Mouse (Mus musculus) brain, adult 10 weeks (tissue): ENCODE data around the gene Olfr142. TPM values are rescaled to one million over a fixed set of nuclear protein-coding genes. Genes with fewer than 3 reads are reported as not detected.

ENCODE experiments used
- polyA plus RNA-seq: library from polyadenylated mRNA; stranded (reverse); fragments of 350-450 nt; fragmentation: Illumina TruSeq; extraction: RNeasy Lipid Tissue Mini Kit (QIAGEN cat#74804); gene quantifications from one replicate; pipeline ENCODE4 v1.2.3, GENCODE M21; 2015; ENCODE audit warnings: low read depth, low replicate concordance

Olfr142 gene
- polyA plus RNA-seq: not detected

DNA sequence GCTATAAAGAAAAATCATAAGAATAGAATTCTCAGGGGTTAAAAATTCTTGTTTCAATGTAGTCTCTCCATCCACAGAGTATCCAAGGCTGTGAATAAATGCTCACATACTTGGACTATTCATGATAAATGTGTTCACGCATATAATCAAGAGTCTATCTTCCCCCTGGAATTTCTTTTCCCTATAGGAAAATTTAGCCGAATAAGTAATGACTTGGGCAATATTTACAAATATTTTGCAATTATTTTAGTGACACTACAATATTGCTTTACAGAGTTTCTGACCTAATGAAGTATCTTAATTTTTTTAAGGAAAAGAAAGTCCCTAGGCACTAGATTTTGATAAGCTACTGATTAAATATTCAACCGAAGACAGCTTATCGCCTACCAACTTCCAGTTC, at the start of gene Olfr142:
Olfr142 (minus strand) TSS at position 101 of the 400 bp plus-strand sequence.

DNA sequence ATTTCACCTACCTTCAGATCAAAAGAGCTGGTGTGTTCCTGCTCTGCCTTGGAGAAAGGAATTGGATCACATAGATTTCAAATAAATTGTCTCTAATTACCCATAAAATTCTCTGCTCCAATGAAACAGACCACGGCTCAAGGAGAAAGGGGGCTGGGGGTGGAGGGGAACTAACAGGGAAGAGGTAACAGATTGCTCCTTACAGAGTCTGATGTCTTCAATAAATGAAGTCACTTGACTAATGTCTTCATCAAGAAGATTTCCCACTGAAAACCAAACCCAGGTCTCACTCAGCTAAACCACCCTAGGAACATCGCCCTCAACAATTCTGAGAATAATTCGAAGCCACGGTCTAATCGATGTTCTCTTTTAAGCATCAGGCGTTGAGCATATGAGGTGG, 35.3 kb upstream of the Olfr142 start, which contains the start of gene Olfr1272:
Olfr1272 (minus strand) TSS at position 101 of the 400 bp plus-strand sequence.

DNA sequence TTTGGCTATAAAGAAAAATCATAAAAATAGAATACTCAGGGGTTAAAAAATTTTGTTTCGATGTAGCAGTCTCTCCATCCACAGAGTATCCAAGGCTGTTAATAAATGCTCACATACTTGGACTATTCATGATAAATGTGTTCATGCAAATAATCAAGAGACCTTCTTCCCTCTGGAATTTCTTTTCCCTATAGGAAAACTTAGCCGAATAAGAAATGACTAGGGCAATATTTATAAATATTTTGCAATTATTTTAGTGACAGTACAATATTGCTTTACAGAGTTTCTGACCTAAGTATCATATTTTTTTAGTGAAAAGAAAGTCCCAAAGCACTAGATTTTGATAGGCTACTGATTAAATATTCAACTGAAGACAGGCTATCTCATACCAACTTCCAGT, 13.5 kb upstream of the Olfr142 start, which contains the start of gene Olfr1271:
Olfr1271 (minus strand) TSS at position 101 of the 400 bp plus-strand sequence.

DNA sequence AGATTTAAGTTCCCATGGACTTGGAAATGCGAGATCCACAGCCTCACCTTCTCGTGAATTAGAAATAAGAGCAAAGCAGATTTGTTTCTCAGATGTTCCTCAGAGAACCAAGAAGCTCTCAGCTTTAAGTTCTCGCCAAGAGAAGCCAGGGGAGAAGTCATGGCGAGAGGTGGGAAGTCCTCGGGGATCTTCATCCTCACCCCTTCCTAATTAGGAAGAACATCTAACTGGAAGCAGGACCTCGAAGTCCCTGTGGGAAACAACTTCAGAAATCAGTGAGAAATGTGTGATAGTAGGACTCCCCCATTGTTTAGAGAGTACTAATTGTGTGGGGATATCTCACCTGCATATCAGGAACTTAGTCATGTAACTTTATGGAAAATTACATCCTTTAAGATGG, 33.0 kb downstream of the Olfr142 start, which contains the start of gene Olfr1506:
Olfr1506 (minus strand) TSS at position 101 of the 400 bp plus-strand sequence.

Other genes starting within 250 kb of the Olfr142 start
- not detected for gene Olfr1263, start 245.5 kb downstream of the Olfr142 start, polyA plus RNA-seq
- not detected for gene Olfr1264, start 232.0 kb downstream of the Olfr142 start, polyA plus RNA-seq
- not detected for gene Olfr1265, start 222.3 kb downstream of the Olfr142 start, polyA plus RNA-seq
- gene Olfr140, start 194.0 kb downstream of the Olfr142 start, polyA plus RNA-seq: not detected
- gene Olfr1269, start 136.2 kb downstream of the Olfr142 start, polyA plus RNA-seq: not detected
- not detected for gene Olfr32, start 115.3 kb downstream of the Olfr142 start, polyA plus RNA-seq
- gene Olfr1270, start 104.5 kb downstream of the Olfr142 start, polyA plus RNA-seq: not detected
- not detected for gene Olfr1506, start 33.1 kb downstream of the Olfr142 start, polyA plus RNA-seq
- gene Olfr1271, start 13.4 kb upstream of the Olfr142 start, polyA plus RNA-seq: not detected
- gene Olfr1272, start 35.2 kb upstream of the Olfr142 start, polyA plus RNA-seq: not detected
- gene Gm13769, start 64.6 kb upstream of the Olfr142 start, polyA plus RNA-seq: not detected
- not detected for gene Olfr1274-ps, start 141.1 kb upstream of the Olfr142 start, polyA plus RNA-seq